Mouse (Mus musculus) CH12.LX (cell line): ENCODE measurements at regions not wholly inside any gene's neighbourhood (a gene's known extent, or its start where the extent isn't known, plus 50 kb on each side); places are given as distances from the start of the nearest gene placed in this dataset.

Experiments
- DNase-seq: peaks from one replicate; pipeline ENCODE4 v3.0.0-alpha.2; 2013; ENCODE audit errors: extremely low read depth
- H3K27ac ChIP-seq: 2 replicates; pipeline ENCODE4 v1.5.1; 2012; ENCODE audit warnings: low read depth, mild to moderate bottlenecking, control low read depth, moderate library complexity; ENCODE audit not compliant: insufficient read depth
- H3K27me3 ChIP-seq: replicated peaks from 2 replicates; pipeline ENCODE3; 2012; ENCODE audit warnings: inconsistent platforms
- H3K36me3 ChIP-seq, 2 experiments: replicated peaks in 1 of 2; 2 replicates each; pipeline versions ENCODE3 to v1.6.1; 2012; ENCODE audit warnings: inconsistent platforms in 1 of 2, low read length in 1 of 2, mild to moderate bottlenecking in 1 of 2, mixed read lengths in 1 of 2, moderate library complexity in 1 of 2; ENCODE audit not compliant: control insufficient read depth in 1 of 2, insufficient read depth in 1 of 2
- H3K4me1 ChIP-seq, 2 experiments: 2 replicates each; pipeline ENCODE4 v1.6.1; 2012; ENCODE audit warnings: inconsistent platforms in 1 of 2, moderate library complexity in 1 of 2; ENCODE audit not compliant: insufficient read depth in 2 of 2, control insufficient read depth in 1 of 2
- H3K4me2 ChIP-seq: 2 replicates; pipeline ENCODE4 v1.6.1; 2012; ENCODE audit warnings: low read depth, mild to moderate bottlenecking, control low read depth; ENCODE audit not compliant: poor library complexity, insufficient read depth, severe bottlenecking
- H3K4me3 ChIP-seq, 3 experiments: fragments of 150-350 bp in 1 of 3; sonication (generic) in 1 of 3; replicated peaks in 1 of 3; 2 replicates each; pipeline versions ENCODE3 to v1.5.1; 2011 to 2012; ENCODE audit warnings: low read depth in 2 of 3, low read length in 2 of 3, mild to moderate bottlenecking in 2 of 3, moderate library complexity in 2 of 3, control low read depth in 1 of 3, improper control_type of control experiment in 1 of 3, inconsistent platforms in 1 of 3, mixed read lengths in 1 of 3; ENCODE audit not compliant: poor library complexity in 1 of 3
- H3K79me2 ChIP-seq: replicated peaks from 2 replicates; pipeline ENCODE4 v1.6.1; 2012; ENCODE audit warnings: mild to moderate bottlenecking, moderate library complexity; ENCODE audit not compliant: control insufficient read depth, poor library complexity, insufficient read depth, severe bottlenecking; ENCODE audit errors: extremely low read depth
- H3K9ac ChIP-seq: 2 replicates; pipeline ENCODE4 v1.6.1; 2012; ENCODE audit warnings: low read depth, mild to moderate bottlenecking, control low read depth, moderate library complexity; ENCODE audit not compliant: insufficient read depth
- H3K9me3 ChIP-seq: replicated peaks from 2 replicates; pipeline ENCODE3; 2012; ENCODE audit warnings: low read length, inconsistent platforms, mixed read lengths
- CHD1 ChIP-seq: IDR thresholded peaks from 2 replicates; pipeline ENCODE4 v1.6.1; 2012; ENCODE audit warnings: low read depth, low read length, improper control_type of control experiment, inconsistent platforms
- CHD2 ChIP-seq: IDR thresholded peaks from 2 replicates; pipeline ENCODE4 v1.6.1; 2011; ENCODE audit warnings: low read length, improper control_type of control experiment
- EP300 ChIP-seq: IDR thresholded peaks from 2 replicates; pipeline ENCODE4 v1.6.1; 2011; ENCODE audit warnings: low read length, improper control_type of control experiment
- ETS1 ChIP-seq: conservative IDR thresholded peaks from 2 replicates; pipeline ENCODE4 v1.6.1; 2012; ENCODE audit warnings: low read depth, mild to moderate bottlenecking, inconsistent platforms, low read length, improper control_type of control experiment, moderate library complexity
- GABPA ChIP-seq: IDR thresholded peaks from 2 replicates; pipeline ENCODE4 v1.6.1; 2012; ENCODE audit warnings: low read depth, low read length, improper control_type of control experiment, inconsistent platforms; ENCODE audit not compliant: insufficient replicate concordance
- JUND ChIP-seq: conservative IDR thresholded peaks from 2 replicates; pipeline ENCODE4 v1.6.1; 2011; ENCODE audit warnings: low read depth, low read length, improper control_type of control experiment
- MAX ChIP-seq: IDR thresholded peaks from 2 replicates; pipeline ENCODE4 v1.6.1; 2011; ENCODE audit warnings: low read length, improper control_type of control experiment
- MAZ ChIP-seq: IDR thresholded peaks from 2 replicates; pipeline ENCODE4 v1.6.1; 2012; ENCODE audit warnings: low read depth, mild to moderate bottlenecking, inconsistent platforms, low read length, improper control_type of control experiment, moderate library complexity
- MXI1 ChIP-seq: IDR thresholded peaks from 2 replicates; pipeline ENCODE4 v1.6.1; 2011; ENCODE audit warnings: mild to moderate bottlenecking, low read depth, low read length, improper control_type of control experiment
- MYC ChIP-seq: IDR thresholded peaks from 2 replicates; pipeline ENCODE4 v1.6.1; 2011; ENCODE audit warnings: low read depth, mild to moderate bottlenecking, improper control_type of control experiment, low read length
- PAX5 ChIP-seq: IDR thresholded peaks from 2 replicates; pipeline ENCODE4 v1.6.1; 2012; ENCODE audit warnings: low read length, inconsistent platforms, mixed read lengths
- RAD21 ChIP-seq: IDR thresholded peaks from 2 replicates; pipeline ENCODE4 v1.6.1; 2011; ENCODE audit warnings: low read depth, mild to moderate bottlenecking, low read length, improper control_type of control experiment, moderate library complexity
- SIN3A ChIP-seq: IDR thresholded peaks from 2 replicates; pipeline ENCODE4 v1.6.1; 2012; ENCODE audit warnings: low read length, improper control_type of control experiment, inconsistent platforms
- TCF12 ChIP-seq: IDR thresholded peaks from 2 replicates; pipeline ENCODE4 v1.6.1; 2014; ENCODE audit warnings: low read depth, mild to moderate bottlenecking, inconsistent platforms, low read length, improper control_type of control experiment
- UBTF ChIP-seq: IDR thresholded peaks from 2 replicates; pipeline ENCODE4 v1.6.1; 2012; ENCODE audit warnings: low read depth, mild to moderate bottlenecking, inconsistent platforms, low read length, improper control_type of control experiment, moderate library complexity
- ZNF384 ChIP-seq: IDR thresholded peaks from 2 replicates; pipeline ENCODE4 v1.6.1; 2012; ENCODE audit warnings: low read depth, low read length, improper control_type of control experiment, inconsistent platforms
- dilution Hi-C: fragments of 300-500 bp; cut with MboI; formaldehyde crosslinking; loops from 2 replicates; pipeline ENCODE4 v1.14.3; 2020; ENCODE audit warnings: low sequenced_read_pairs; ENCODE audit not compliant: extremely low pct_unique_long_range_greater_than_20kb, extremely low pct_ligation_motif_present
- in situ Hi-C: fragments of 300-500 bp; cut with MboI; formaldehyde crosslinking; loops from 3 replicates; pipeline ENCODE4 v1.14.3; 2019; ENCODE audit warnings: low sequenced_read_pairs, low pct_ligation_motif_present, low pct_unique_long_range_greater_than_20kb, mixed read lengths

- TF ChIP-seq ETS1 (no peak), MAX (no peak), GABPA (no peak)
- H3K4me2 ChIP-seq: no peak overlapping the region
- no peaks in the 10 kb centered on the region for H3K79me2 ChIP-seq
- H3K27me3 ChIP-seq: no peaks in the 10 kb centered on the region
- no peaks in the 10 kb centered on the region for H3K4me1 ChIP-seq
- no peak overlapping the region for H3K4me3 ChIP-seq
- no peak overlapping the region for H3K27ac ChIP-seq
- no peaks in the 10 kb centered on the region for H3K36me3 ChIP-seq
- DNase-seq: no peak
- H3K9ac ChIP-seq: no peak overlapping the region
- dilution Hi-C loops: no loop called here
- in situ Hi-C loops: no loop called here
- H3K9me3 ChIP-seq: peaks cover 86% of the 10 kb centered on the region
Observed at GRCm38 (mm10) chr5:128542049-128542448, 58.6 kb upstream of the Fzd10 start.

DNA sequence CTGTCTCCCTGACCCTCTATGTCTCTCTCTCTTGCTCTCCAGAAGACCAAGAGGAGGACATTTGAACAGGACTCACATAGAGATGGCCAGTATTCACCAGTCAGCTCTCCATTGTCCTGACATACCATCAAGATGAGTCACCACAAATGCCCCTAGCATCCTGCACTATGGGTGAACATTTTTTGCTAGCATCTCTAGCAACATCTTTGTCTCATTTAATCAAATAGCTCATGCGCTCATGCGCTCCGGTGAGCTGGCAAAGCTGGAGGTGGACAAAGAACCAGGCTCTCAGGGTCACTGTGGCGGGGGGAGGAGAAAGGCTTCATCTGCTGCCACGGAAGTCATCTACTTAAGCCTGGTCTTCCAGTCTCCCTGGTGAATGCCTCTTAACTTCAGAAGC lies 62.0 kb upstream of the Fzd10 start:
- no peaks in the 10 kb centered on the region for H3K4me1 ChIP-seq
- peaks cover 86% of the 10 kb centered on the region for H3K9me3 ChIP-seq
- no peak overlapping the region for H3K27ac ChIP-seq
- no peaks in the 10 kb centered on the region for H3K27me3 ChIP-seq
- no peak overlapping the region for H3K4me3 ChIP-seq
- in situ Hi-C loops: no loop called here
- no peak for TF ChIP-seq RAD21
- no peak for TF ChIP-seq GABPA
- TF ChIP-seq CHD1: no peak
- TF ChIP-seq JUND: no peak
- no peak for DNase-seq
- H3K4me2 ChIP-seq: no peak overlapping the region
- H3K36me3 ChIP-seq: no peaks in the 10 kb centered on the region
- dilution Hi-C loops: no loop called here
- H3K9ac ChIP-seq: no peak overlapping the region
- no peaks in the 10 kb centered on the region for H3K79me2 ChIP-seq

DNA sequence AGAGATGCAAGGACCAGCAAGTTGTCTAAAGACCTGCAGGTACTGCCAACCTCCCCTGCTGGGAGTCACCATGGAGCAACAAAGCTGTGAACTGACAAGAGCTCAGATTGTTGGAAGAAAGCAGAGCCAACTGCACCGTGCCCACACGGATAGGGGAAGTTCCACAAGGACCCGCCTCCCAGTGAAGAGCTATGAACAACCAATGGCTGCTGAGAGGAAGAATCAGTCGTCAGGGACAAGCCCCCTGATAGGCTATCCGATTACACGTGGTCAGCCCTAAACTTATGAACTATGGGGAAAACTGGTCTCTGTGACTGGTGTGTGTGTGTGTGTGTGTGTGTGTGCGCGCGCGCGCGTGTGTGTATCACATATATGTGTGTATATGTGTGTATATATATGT lies 63.4 kb upstream of the Fzd10 start:
- H3K9me3 ChIP-seq: peaks cover 80% of the 10 kb centered on the region
- dilution Hi-C loops: no loop called here
- no peaks in the 10 kb centered on the region for H3K4me1 ChIP-seq
- H3K9ac ChIP-seq: no peak overlapping the region
- H3K4me2 ChIP-seq: no peak overlapping the region
- TF ChIP-seq MXI1 (no peak), EP300 (no peak), MYC (no peak), CHD2 (no peak), ZNF384 (no peak), SIN3A (no peak), PAX5 (no peak), MAZ (no peak), RAD21 (no peak), UBTF (no peak), TCF12 (no peak)
- in situ Hi-C loops: no loop called here
- no peak overlapping the region for H3K4me3 ChIP-seq
- no peaks in the 10 kb centered on the region for H3K36me3 ChIP-seq
- no peaks in the 10 kb centered on the region for H3K27me3 ChIP-seq
- no peak overlapping the region for H3K27ac ChIP-seq
- H3K79me2 ChIP-seq: no peaks in the 10 kb centered on the region
- no peak for DNase-seq
